Mouse (Mus musculus): Measurements from ENCODE around the gene Mtf1. TPM values are rescaled to one million over a fixed set of nuclear protein-coding genes. Genes with fewer than 3 reads are reported as not detected.

Mtf1 gene
- polyA plus RNA-seq, 1 experiment = 8.0 TPM

GRCm38 (mm10) chr4:124880599-124880998 is 78.7 kb downstream of the Mtf1 start, which contains the start of gene Epha10:
Epha10 (plus strand) TSS chr4:124880899.
- Histone ChIP-seq H3K4me3 (replicated peaks; ENCODE audit: extremely low read depth, low read depth, low read length) (no peak within 1 kb of the TSS), H3K4me1 (ENCODE audit: control insufficient read depth, insufficient read depth, low read length) (no peaks in the 10 kb centered on the region)
- 7% methylated on average over 11 of the region's 11 CpGs for WGBS
- DNase-seq = no peak
- TF ChIP-seq POLR2A (IDR thresholded peaks at IDR 0.05; ENCODE audit: borderline replicate concordance, extremely low read depth, low read depth, low read length) (no peak), CTCF (IDR thresholded peaks at IDR 0.05; ENCODE audit: insufficient read depth, low read length) (no peak)

- H3K4me1 ChIP-seq (ENCODE audit: control insufficient read depth, insufficient read depth, low read length) = no peaks in the 10 kb centered on the region
- TF ChIP-seq CTCF (IDR thresholded peaks at IDR 0.05; ENCODE audit: insufficient read depth, low read length) (no peak), POLR2A (IDR thresholded peaks at IDR 0.05; ENCODE audit: borderline replicate concordance, extremely low read depth, low read depth, low read length) (no peak)
- no peak overlapping the region for H3K4me3 ChIP-seq (replicated peaks; ENCODE audit: extremely low read depth, low read depth, low read length)
- WGBS = 4% methylated on average over 37 of the region's 37 CpGs
- no peak for DNase-seq
These were observed 79.5 kb downstream of the Mtf1 start for GRCm38 (mm10) chr4:124881341-124881908.

GRCm38 (mm10) chr4:124882151-124882729 is 80.3 kb downstream of the Mtf1 start:
- no peak for DNase-seq
- H3K4me3 ChIP-seq (replicated peaks; ENCODE audit: extremely low read depth, low read depth, low read length) = no peak overlapping the region
- no peak for TF ChIP-seq POLR2A (IDR thresholded peaks at IDR 0.05; ENCODE audit: borderline replicate concordance, extremely low read depth, low read depth, low read length)
- no peak for TF ChIP-seq CTCF (IDR thresholded peaks at IDR 0.05; ENCODE audit: insufficient read depth, low read length)
- WGBS = 2% methylated on average over 37 of the region's 37 CpGs
- H3K4me1 ChIP-seq (ENCODE audit: control insufficient read depth, insufficient read depth, low read length) = no peaks in the 10 kb centered on the region

GRCm38 (mm10) chr4:124888702-124889101 is 86.8 kb downstream of the Mtf1 start:
- no peak for DNase-seq
- Histone ChIP-seq H3K4me1 (ENCODE audit: control insufficient read depth, insufficient read depth, low read length) (no peaks in the 10 kb centered on the region), H3K4me3 (replicated peaks; ENCODE audit: extremely low read depth, low read depth, low read length) (no peak overlapping the region)
- WGBS = 65% methylated on average over 7 of the region's 7 CpGs
- TF ChIP-seq CTCF (IDR thresholded peaks at IDR 0.05; ENCODE audit: insufficient read depth, low read length) (no peak), POLR2A (IDR thresholded peaks at IDR 0.05; ENCODE audit: borderline replicate concordance, extremely low read depth, low read depth, low read length) (no peak)

- Histone ChIP-seq H3K4me3 (replicated peaks; ENCODE audit: extremely low read depth, low read depth, low read length) (no peak overlapping the region), H3K4me1 (ENCODE audit: control insufficient read depth, insufficient read depth, low read length) (no peaks in the 10 kb centered on the region)
- TF ChIP-seq CTCF (IDR thresholded peaks at IDR 0.05; ENCODE audit: insufficient read depth, low read length) (no peak), POLR2A (IDR thresholded peaks at IDR 0.05; ENCODE audit: borderline replicate concordance, extremely low read depth, low read depth, low read length) (no peak)
- no peak for DNase-seq
- 74% methylated on average over 2 of the region's 2 CpGs for WGBS
These were observed 88.0 kb downstream of the Mtf1 start for GRCm38 (mm10) chr4:124889935-124890334.

- no peak overlapping the region for H3K4me3 ChIP-seq (replicated peaks; ENCODE audit: extremely low read depth, low read depth, low read length)
- no peaks in the 10 kb centered on the region for H3K4me1 ChIP-seq (ENCODE audit: control insufficient read depth, insufficient read depth, low read length)
- DNase-seq = no peak
- WGBS = 78% methylated on average over 5 of the region's 5 CpGs
- TF ChIP-seq CTCF (IDR thresholded peaks at IDR 0.05; ENCODE audit: insufficient read depth, low read length) = no peak
- no peak for TF ChIP-seq POLR2A (IDR thresholded peaks at IDR 0.05; ENCODE audit: borderline replicate concordance, extremely low read depth, low read depth, low read length)
These were observed 88.9 kb downstream of the Mtf1 start for GRCm38 (mm10) chr4:124890831-124891230.

- no peak for DNase-seq
- Histone ChIP-seq H3K4me1 (ENCODE audit: control insufficient read depth, insufficient read depth, low read length) (no peaks in the 10 kb centered on the region), H3K4me3 (replicated peaks; ENCODE audit: extremely low read depth, low read depth, low read length) (no peak overlapping the region)
- TF ChIP-seq CTCF (IDR thresholded peaks at IDR 0.05; ENCODE audit: insufficient read depth, low read length) (no peak), POLR2A (IDR thresholded peaks at IDR 0.05; ENCODE audit: borderline replicate concordance, extremely low read depth, low read depth, low read length) (no peak)
- WGBS = 39% methylated on average over 6 of the region's 6 CpGs
These were observed 91.9 kb downstream of the Mtf1 start for GRCm38 (mm10) chr4:124893769-124894168.

GRCm38 (mm10) chr4:124894508-124895428 is 92.9 kb downstream of the Mtf1 start:
- 3% methylated on average over 83 of the region's 83 CpGs for WGBS
- H3K4me3 ChIP-seq (replicated peaks; ENCODE audit: extremely low read depth, low read depth, low read length) = no peak overlapping the region
- no peak for DNase-seq
- no peak for TF ChIP-seq POLR2A (IDR thresholded peaks at IDR 0.05; ENCODE audit: borderline replicate concordance, extremely low read depth, low read depth, low read length)
- no peak for TF ChIP-seq CTCF (IDR thresholded peaks at IDR 0.05; ENCODE audit: insufficient read depth, low read length)
- H3K4me1 ChIP-seq (ENCODE audit: control insufficient read depth, insufficient read depth, low read length) = no peaks in the 10 kb centered on the region

- 60% methylated on average over 10 of the region's 10 CpGs for WGBS
- Histone ChIP-seq H3K4me1 (ENCODE audit: control insufficient read depth, insufficient read depth, low read length) (no peaks in the 10 kb centered on the region), H3K4me3 (replicated peaks; ENCODE audit: extremely low read depth, low read depth, low read length) (no peak overlapping the region)
- TF ChIP-seq CTCF (IDR thresholded peaks at IDR 0.05; ENCODE audit: insufficient read depth, low read length) (no peak), POLR2A (IDR thresholded peaks at IDR 0.05; ENCODE audit: borderline replicate concordance, extremely low read depth, low read depth, low read length) (no peak)
- no peak for DNase-seq
These were observed 96.5 kb downstream of the Mtf1 start for GRCm38 (mm10) chr4:124898428-124898827.

Other genes starting within 250 kb of the Mtf1 start
- gene 3100002H09Rik, start 191.3 kb upstream of the Mtf1 start, polyA plus RNA-seq (2012; rRNA removed) = not detected in 2 replicates
- 0.16 and 0.22 TPM in 2 replicates for gene Pou3f1, start 145.3 kb upstream of the Mtf1 start, polyA plus RNA-seq (2012; rRNA removed)
- 4.4 and 7.2 TPM in 2 replicates for gene Utp11, start 108.5 kb upstream of the Mtf1 start, polyA plus RNA-seq (2012; rRNA removed)
- gene Fhl3, start 101.4 kb upstream of the Mtf1 start, polyA plus RNA-seq (2012; rRNA removed) = 15.1 and 36.7 TPM in 2 replicates
- gene Sf3a3, start 87.3 kb upstream of the Mtf1 start, polyA plus RNA-seq (2012; rRNA removed) = 8.1 and 11.5 TPM in 2 replicates
- gene Inpp5b, start 60.3 kb upstream of the Mtf1 start, polyA plus RNA-seq (2012; rRNA removed) = 62.1 and 93.3 TPM in 2 replicates
- 28.6 and 38.0 TPM in 2 replicates for gene Yrdc, start 48.6 kb downstream of the Mtf1 start, polyA plus RNA-seq (2012; rRNA removed)
- 37.8 and 43.6 TPM in 2 replicates for gene 1110065P20Rik, start 49.1 kb downstream of the Mtf1 start, polyA plus RNA-seq (2012; rRNA removed)
- 0.29 and 0.32 TPM in 2 replicates for gene Maneal, start 60.1 kb downstream of the Mtf1 start, polyA plus RNA-seq (2012; rRNA removed)
- gene Epha10, start 78.8 kb downstream of the Mtf1 start, polyA plus RNA-seq (2012; rRNA removed) = not detected in 2 replicates
- 12.3 and 13.7 TPM in 2 replicates for gene 9930104L06Rik, start 134.9 kb downstream of the Mtf1 start, polyA plus RNA-seq (2012; rRNA removed)
- gene Cdca8, start 137.2 kb downstream of the Mtf1 start, polyA plus RNA-seq (2012; rRNA removed) = 2.4 and 3.8 TPM in 2 replicates
- gene Rspo1, start 184.3 kb downstream of the Mtf1 start, polyA plus RNA-seq (2012; rRNA removed) = 17.3 and 21.4 TPM in 2 replicates
- gene Gnl2, start 214.5 kb downstream of the Mtf1 start, polyA plus RNA-seq (2012; rRNA removed) = 13.7 and 21.5 TPM in 2 replicates